Mouse (Mus musculus) intestine, postnatal 0 days (tissue): Measurements from ENCODE around the gene Olfr851. TPM values are rescaled to one million over a fixed set of nuclear protein-coding genes. Genes with fewer than 3 reads are reported as not detected.

Experiments
- ATAC-seq: fragments of 200-750 bp; cut with Nextera tagmentation; 2 replicates; pipeline ENCODE4 v1.8.0; 2017; ENCODE audit warnings: mild to moderate bottlenecking, moderate TSS enrichment, moderate library complexity
- H3K27ac ChIP-seq: fragments of 300-500 bp; sonication (generic); 2 replicates; pipeline ENCODE4 v1.5.1; 2014; ENCODE audit warnings: mild to moderate bottlenecking, low read depth, low read length, moderate library complexity
- H3K27me3 ChIP-seq: fragments of 300-500 bp; sonication (generic); replicated peaks from 2 replicates; pipeline ENCODE4 v1.6.1; 2014; ENCODE audit warnings: low read length, mixed read lengths; ENCODE audit not compliant: control insufficient read depth, insufficient read depth
- H3K36me3 ChIP-seq: fragments of 300-500 bp; sonication (generic); 2 replicates; pipeline ENCODE4 v1.6.1; 2014; ENCODE audit warnings: mild to moderate bottlenecking, moderate library complexity; ENCODE audit not compliant: control insufficient read depth, insufficient read depth
- H3K4me1 ChIP-seq: fragments of 300-500 bp; sonication (generic); replicated peaks from 2 replicates; pipeline ENCODE4 v1.6.1; 2014; ENCODE audit warnings: antibody characterized with exemption, low read length, mixed read lengths; ENCODE audit not compliant: control insufficient read depth, insufficient read depth
- H3K4me2 ChIP-seq: fragments of 300-500 bp; sonication (generic); replicated peaks from 2 replicates; pipeline ENCODE4 v1.6.1; 2014; ENCODE audit warnings: low read depth, mild to moderate bottlenecking, moderate library complexity
- H3K4me3 ChIP-seq: fragments of 300-500 bp; sonication (generic); 2 replicates; pipeline ENCODE4 v1.5.1; 2014; ENCODE audit warnings: low read depth, low read length
- H3K9ac ChIP-seq: fragments of 300-500 bp; sonication (generic); 2 replicates; pipeline ENCODE4 v1.6.1; 2014; ENCODE audit warnings: mild to moderate bottlenecking, low read depth, low read length
- H3K9me3 ChIP-seq: fragments of 300-500 bp; sonication (generic); 2 replicates; pipeline ENCODE4 v1.6.1; 2016; ENCODE audit warnings: mixed run types; ENCODE audit not compliant: control insufficient read depth
- CTCF ChIP-seq: sonication (generic); IDR thresholded peaks from 2 replicates; pipeline ENCODE4 v1.5.1; 2016; ENCODE audit warnings: low read depth, mild to moderate bottlenecking, control low read depth, antibody characterized with exemption, moderate library complexity
- WGBS: fragments of 180-500 bp; shearing (Covaris S2); extraction: QIAGEN DNeasy Blood & Tissue Kit; methylation state at CpG from one replicate; pipeline ENCODE4 v1.1.7; 2014; 5-methylcytosine and 5-hydroxymethylcytosine counted together
- polyA plus RNA-seq: library from polyadenylated mRNA; unstranded; fragments of >200 nt; fragmentation: Nextera tagmentation; extraction: Ambion mirVana; gene quantifications from 2 replicates; pipeline ENCODE4 v1.2.1, GENCODE M21; 2015

Olfr851 gene
- polyA plus RNA-seq = not detected in 2 replicates

- no peak for TF ChIP-seq CTCF
- no peaks in the 10 kb centered on the region for H3K27me3 ChIP-seq
- no peaks in the 10 kb centered on the region for H3K4me1 ChIP-seq
- H3K27ac ChIP-seq = no peak within 1 kb of the TSS
- H3K9me3 ChIP-seq = no peaks in the 10 kb centered on the region
- H3K4me3 ChIP-seq = no peak within 1 kb of the TSS
- no peak for ATAC-seq
- H3K4me2 ChIP-seq = no peak within 1 kb of the TSS
- no peak within 1 kb of the TSS for H3K9ac ChIP-seq
- no peaks in the 10 kb centered on the region for H3K36me3 ChIP-seq
These were observed at the start of gene Olfr851 for GRCm38 (mm10) chr9:19492995-19493394. Gene Olfr851, plus strand, starts transcription at chr9:19493295.

- Histone ChIP-seq H3K27me3 (no peaks in the 10 kb centered on the region), H3K27ac (no peak within 1 kb of the TSS), H3K4me2 (no peak within 1 kb of the TSS), H3K4me3 (no peak within 1 kb of the TSS), H3K36me3 (no peaks in the 10 kb centered on the region), H3K9me3 (no peaks in the 10 kb centered on the region), H3K4me1 (no peaks in the 10 kb centered on the region), H3K9ac (no peak within 1 kb of the TSS)
- ATAC-seq = no peak
- TF ChIP-seq CTCF = no peak
These were observed 14.9 kb upstream of the Olfr851 start, which contains the start of gene Olfr850 for GRCm38 (mm10) chr9:19478148-19478547. Gene Olfr850, minus strand, starts transcription at chr9:19478248.

- no peaks in the 10 kb centered on the region for H3K36me3 ChIP-seq
- 68% methylated on average over 1 of the region's 1 CpGs for WGBS
- H3K9ac ChIP-seq = no peak within 1 kb of the TSS
- no peak within 1 kb of the TSS for H3K27ac ChIP-seq
- no peak for TF ChIP-seq CTCF
- no peak for ATAC-seq
- no peaks in the 10 kb centered on the region for H3K9me3 ChIP-seq
- no peaks in the 10 kb centered on the region for H3K4me1 ChIP-seq
- H3K4me2 ChIP-seq = no peak within 1 kb of the TSS
- H3K27me3 ChIP-seq = no peaks in the 10 kb centered on the region
- H3K4me3 ChIP-seq = no peak within 1 kb of the TSS
These were observed 47.9 kb downstream of the Olfr851 start, which contains the start of gene Olfr853 for GRCm38 (mm10) chr9:19540976-19541375. Gene Olfr853, minus strand, starts transcription at chr9:19541076.

Other genes with a start within 250 kb of the Olfr851 start
- gene Olfr843, start 241.3 kb upstream of the Olfr851 start, polyA plus RNA-seq = not detected in 2 replicates
- gene Olfr844, start 176.9 kb upstream of the Olfr851 start, polyA plus RNA-seq = not detected in 2 replicates
- not detected in 2 replicates for gene Olfr845, start 156.8 kb upstream of the Olfr851 start, polyA plus RNA-seq
- gene Olfr846, start 129.3 kb upstream of the Olfr851 start, polyA plus RNA-seq = not detected in 2 replicates
- not detected in 2 replicates for gene Olfr847, start 114.6 kb upstream of the Olfr851 start, polyA plus RNA-seq
- gene Olfr849, start 53.0 kb upstream of the Olfr851 start, polyA plus RNA-seq = not detected in 2 replicates
- gene Olfr850, start 15.0 kb upstream of the Olfr851 start, polyA plus RNA-seq = not detected in 2 replicates
- gene Olfr853, start 47.8 kb downstream of the Olfr851 start, polyA plus RNA-seq = not detected in 2 replicates
- gene Olfr854, start 74.1 kb downstream of the Olfr851 start, polyA plus RNA-seq = not detected in 2 replicates
- gene Olfr855, start 89.3 kb downstream of the Olfr851 start, polyA plus RNA-seq = not detected in 2 replicates
- 8.2 and 9.1 TPM in 2 replicates for gene Zfp317, start 128.8 kb downstream of the Olfr851 start, polyA plus RNA-seq
- not detected in 2 replicates for gene Olfr857, start 216.1 kb downstream of the Olfr851 start, polyA plus RNA-seq